Comparison of ENCODE assay signal across 12 mouse cellular contexts in the genomic region with DNA sequence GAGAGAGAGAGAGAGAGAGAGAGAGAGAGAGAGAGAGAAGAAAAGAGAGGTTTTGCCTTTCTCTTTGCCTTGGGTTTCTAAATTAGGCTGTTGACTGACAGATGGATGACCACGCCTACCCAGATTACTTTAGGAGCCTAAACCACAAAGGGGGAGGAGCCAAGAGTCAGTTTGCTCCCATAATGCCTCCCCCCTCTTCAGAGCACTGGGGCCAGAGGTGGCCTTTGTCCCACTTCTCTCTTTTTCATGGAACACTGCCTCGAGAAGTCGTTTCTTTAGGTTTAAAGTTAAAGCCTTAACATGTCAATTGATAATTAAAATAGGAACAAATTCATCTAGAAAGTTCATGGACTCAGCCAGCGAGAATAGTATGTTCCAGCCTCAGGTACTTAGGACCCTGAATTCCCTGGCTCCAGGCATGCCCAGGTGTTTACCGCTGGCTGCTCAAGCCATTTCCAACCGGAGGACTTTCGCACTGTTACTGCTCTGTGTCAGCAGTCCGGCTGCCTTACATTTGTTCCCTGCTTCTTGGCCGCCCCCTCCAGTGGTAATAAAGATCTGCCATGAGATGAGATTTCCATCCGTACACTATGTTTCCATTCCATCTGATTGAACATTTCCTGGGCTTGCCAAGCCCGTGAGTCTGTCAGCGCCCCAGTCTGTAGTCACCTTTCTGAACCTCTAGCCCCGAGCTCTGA. TPM values are rescaled to one million over a fixed set of nuclear protein-coding genes. Genes with fewer than 3 reads are reported as not detected.
DNase-seq lines count a peak whose midpoint lies in the region; ATAC-seq and TF ChIP-seq lines count a peak whose summit lies in the region.
"Had no signal": no experiment of that assay in that cellular context is flagged by ENCODE, and none has a peak within 500 bp of the region (broad histone marks: within the 10 kb centered on the region; RNA-seq: fewer than 3 reads in every experiment).

No protein-coding gene starts in this region.

- H3K9me3 ChIP-seq in lung, embryonic 14.5 days (ENCODE audit: low read depth, low read length) = no peaks in the 10 kb centered on the region
- H3K9me3 ChIP-seq in MEL (replicated peaks; ENCODE audit: insufficient read depth, low read length) = no peaks in the 10 kb centered on the region
- no peaks in the 10 kb centered on the region for H3K9me3 ChIP-seq in midbrain, postnatal 0 days (ENCODE audit: low read length)
- H3K9me3 ChIP-seq in heart, embryonic 10.5 days = no peaks in the 10 kb centered on the region
- no peaks in the 10 kb centered on the region for H3K9me3 ChIP-seq in heart, embryonic 12.5 days (replicated peaks)
- H3K9me3 ChIP-seq: embryonic facial prominence, embryonic 12.5 days; liver, embryonic 13.5 days; midbrain, embryonic 15.5 days had no signal

- peak; percentile 21 for DNase-seq in lung, embryonic 14.5 days
- DNase-seq in lung, postnatal 25 days (ENCODE audit: low spot score) = no peak
- peak; percentile 14 for DNase-seq in MEL (ENCODE audit: low read depth, low spot score)
- no peak for DNase-seq in midbrain, postnatal 0 days (ENCODE audit: low spot score)
- no peak for DNase-seq in heart, embryonic 10.5 days (ENCODE audit: low spot score)
- DNase-seq: heart, postnatal 36 days; liver, embryonic 13.5 days had no signal

- H3K79me2 ChIP-seq in MEL (ENCODE audit: control insufficient read depth, insufficient read depth, low read length, poor library complexity) = no peaks in the 10 kb centered on the region

- TF ChIP-seq EP300 in MEL (IDR thresholded peaks at IDR 0.05; ENCODE audit: low read depth in 1 of 2, low read length in 2 of 2) = no peak

- TF ChIP-seq POLR2A in MEL (IDR thresholded peaks at IDR 0.05; ENCODE audit: control insufficient read depth in 1 of 2, insufficient read depth in 1 of 2, low read depth in 1 of 2, low read length in 2 of 2, poor library complexity in 1 of 2) = no peak

- H3K9ac ChIP-seq in lung, embryonic 14.5 days = no peak overlapping the region
- H3K9ac ChIP-seq in MEL (ENCODE audit: control insufficient read depth, low read depth, low read length, poor library complexity, severe bottlenecking) = no peak overlapping the region
- no peak overlapping the region for H3K9ac ChIP-seq in midbrain, postnatal 0 days (replicated peaks; ENCODE audit: low read length, poor library complexity, severe bottlenecking)
- H3K9ac ChIP-seq in heart, embryonic 12.5 days = no peak overlapping the region
- H3K9ac ChIP-seq: embryonic facial prominence, embryonic 12.5 days; liver, embryonic 13.5 days; midbrain, embryonic 15.5 days had no signal

- no peak for TF ChIP-seq CTCF in lung, embryonic 14.5 days (IDR thresholded peaks at IDR 0.05; ENCODE audit: low read depth)
- TF ChIP-seq CTCF in MEL (IDR thresholded peaks at IDR 0.05 in 2 of 3, conservative IDR thresholded peaks at IDR 0.05 in 1 of 3; ENCODE audit: control insufficient read depth in 1 of 3, insufficient read depth in 1 of 3, low read depth in 2 of 3, low read length in 3 of 3, poor library complexity in 1 of 3, severe bottlenecking in 1 of 3) = no peak
- no peak for TF ChIP-seq CTCF in midbrain, postnatal 0 days (IDR thresholded peaks at IDR 0.05)

- H3K4me3 ChIP-seq in lung, embryonic 14.5 days (ENCODE audit: low read depth, low read length) = no peak overlapping the region
- no peak overlapping the region for H3K4me3 ChIP-seq in MEL (ENCODE audit: control insufficient read depth in 1 of 2, insufficient read depth in 1 of 2, low read depth in 2 of 2, low read length in 2 of 2)
- H3K4me3 ChIP-seq in midbrain, postnatal 0 days (ENCODE audit: low read depth, low read length) = no peak overlapping the region
- no peak overlapping the region for H3K4me3 ChIP-seq in heart, embryonic 10.5 days
- H3K4me3 ChIP-seq in heart, embryonic 12.5 days = no peak overlapping the region
- H3K4me3 ChIP-seq: embryonic facial prominence, embryonic 12.5 days; liver, embryonic 13.5 days; midbrain, embryonic 15.5 days had no signal

- TF ChIP-seq RAD21 in MEL (IDR thresholded peaks at IDR 0.05; ENCODE audit: low read depth, low read length) = no peak

- H3K27ac ChIP-seq in lung, embryonic 14.5 days (ENCODE audit: low read depth) = no peak overlapping the region
- no peak overlapping the region for H3K27ac ChIP-seq in MEL (ENCODE audit: control insufficient read depth, low read depth, low read length)
- no peak overlapping the region for H3K27ac ChIP-seq in midbrain, postnatal 0 days (ENCODE audit: low read depth, low read length)
- H3K27ac ChIP-seq in heart, embryonic 10.5 days = no peak overlapping the region
- no peak overlapping the region for H3K27ac ChIP-seq in heart, embryonic 12.5 days (ENCODE audit: poor library complexity, severe bottlenecking)
- H3K27ac ChIP-seq: embryonic facial prominence, embryonic 12.5 days; liver, embryonic 13.5 days; midbrain, embryonic 15.5 days had no signal

- no peaks in the 10 kb centered on the region for H3K27me3 ChIP-seq in lung, embryonic 14.5 days (ENCODE audit: insufficient read depth, low read length)
- no peaks in the 10 kb centered on the region; a peak in 1 of 4 replicates for H3K27me3 ChIP-seq in MEL (ENCODE audit: control insufficient read depth in 1 of 2, insufficient read depth in 2 of 2, low read length in 2 of 2)
- no peaks in the 10 kb centered on the region for H3K27me3 ChIP-seq in midbrain, postnatal 0 days (ENCODE audit: insufficient read depth, low read length)
- no peaks in the 10 kb centered on the region for H3K27me3 ChIP-seq in heart, embryonic 10.5 days (ENCODE audit: insufficient read depth, poor library complexity, severe bottlenecking)
- no peaks in the 10 kb centered on the region for H3K27me3 ChIP-seq in heart, embryonic 12.5 days (replicated peaks)
- H3K27me3 ChIP-seq: embryonic facial prominence, embryonic 12.5 days; liver, embryonic 13.5 days; midbrain, embryonic 15.5 days had no signal

- no peak overlapping the region for H3K4me2 ChIP-seq in lung, embryonic 14.5 days
- no peak overlapping the region for H3K4me2 ChIP-seq in midbrain, postnatal 0 days (ENCODE audit: low read depth, low read length, poor library complexity, severe bottlenecking)
- H3K4me2 ChIP-seq in heart, embryonic 12.5 days = no peak overlapping the region
- H3K4me2 ChIP-seq: embryonic facial prominence, embryonic 12.5 days; liver, embryonic 13.5 days; midbrain, embryonic 15.5 days had no signal

- no peak for ATAC-seq in lung, embryonic 14.5 days (ENCODE audit: insufficient read depth)
- ATAC-seq in granulocyte monocyte progenitor cell, adult 5-6 weeks (replicated peaks; ENCODE audit: poor library complexity, severe bottlenecking) = peak; percentile 78
- peak; percentile 51 for ATAC-seq in megakaryocyte, adult 5-6 weeks (ENCODE audit: poor library complexity, severe bottlenecking)
- ATAC-seq in midbrain, postnatal 0 days (ENCODE audit: low FRiP score) = no peak
- ATAC-seq in heart, embryonic 12.5 days (ENCODE audit: insufficient number of reproducible peaks, low FRiP score) = no peak
- ATAC-seq: midbrain, embryonic 15.5 days had no signal

- no peaks in the 10 kb centered on the region for H3K36me3 ChIP-seq in lung, embryonic 14.5 days (ENCODE audit: insufficient read depth)
- H3K36me3 ChIP-seq in MEL (ENCODE audit: control insufficient read depth in 1 of 2, insufficient read depth in 2 of 2, low read length in 2 of 2) = no peaks in the 10 kb centered on the region
- H3K36me3 ChIP-seq in midbrain, postnatal 0 days (ENCODE audit: insufficient read depth, low read length) = no peaks in the 10 kb centered on the region
- no peaks in the 10 kb centered on the region for H3K36me3 ChIP-seq in heart, embryonic 10.5 days
- no peaks in the 10 kb centered on the region for H3K36me3 ChIP-seq in heart, embryonic 12.5 days
- H3K36me3 ChIP-seq: embryonic facial prominence, embryonic 12.5 days; liver, embryonic 13.5 days; midbrain, embryonic 15.5 days had no signal

- H3K4me1 ChIP-seq in lung, embryonic 14.5 days (ENCODE audit: insufficient read depth) = no peaks in the 10 kb centered on the region
- H3K4me1 ChIP-seq in MEL (ENCODE audit: control insufficient read depth in 1 of 2, insufficient read depth in 2 of 2, low read length in 2 of 2) = no peaks in the 10 kb centered on the region
- H3K4me1 ChIP-seq in midbrain, postnatal 0 days (ENCODE audit: insufficient read depth, low read length) = peaks cover 2% of the 10 kb centered on the region; the same call in 1 of the 2 replicates
- peaks cover 7% of the 10 kb centered on the region for H3K4me1 ChIP-seq in heart, embryonic 10.5 days
- H3K4me1 ChIP-seq in heart, embryonic 12.5 days (replicated peaks) = peaks cover 6% of the 10 kb centered on the region; the same call in 1 of the 2 replicates
- H3K4me1 ChIP-seq: embryonic facial prominence, embryonic 12.5 days; liver, embryonic 13.5 days; midbrain, embryonic 15.5 days had no signal

- whole genome bisulfite sequencing in lung, embryonic 14.5 days = 73% methylated on average over 13 of the region's 13 CpGs
- WGBS in midbrain, postnatal 0 days = 72% methylated on average over 13 of the region's 13 CpGs
- 77% methylated on average over 13 of the region's 13 CpGs for WGBS in heart, embryonic 10.5 days
- 75% methylated on average over 13 of the region's 13 CpGs for WGBS in heart, embryonic 12.5 days

TF ChIP-seq in MEL, 35 proteins besides CTCF, POLR2A, EP300 and RAD21 (continues in another document):
- TF ChIP-seq HCFC1 (IDR thresholded peaks at IDR 0.05; ENCODE audit: low read depth, low read length) (no peak), BHLHE40 (IDR thresholded peaks at IDR 0.05; ENCODE audit: borderline replicate concordance, low read depth, low read length) (no peak), MXI1 (IDR thresholded peaks at IDR 0.05; ENCODE audit: low read depth, low read length) (no peak), E2F4 (IDR thresholded peaks at IDR 0.05; ENCODE audit: borderline replicate concordance, low read depth, low read length) (no peak), USF2 (IDR thresholded peaks at IDR 0.05; ENCODE audit: borderline replicate concordance in 1 of 2, insufficient read depth in 1 of 2, low read depth in 1 of 2, low read length in 2 of 2) (no peak), TCF12 (IDR thresholded peaks at IDR 0.05; ENCODE audit: low read depth, low read length) (no peak)

RNA-seq across cellular contexts. Expression of a gene that starts 43.8 kb away (rescaled TPM):
- polyA plus RNA-seq in lung, embryonic 14.5 days (2014; fragmentation: Nextera tagmentation; extraction: Ambion mirVana) = 150 and 155 TPM in 2 replicates
- 136 and 138 TPM in 2 replicates for total RNA-seq in MEL (2012; rRNA removed)
- 100 to 1,000 TPM in 1 of 2 experiments, not detected in 1; 174 TPM for polyA plus RNA-seq in MEL (2012; ENCODE audit: insufficient read depth in 1 of 2, insufficient read length in 2 of 2, low read depth in 1 of 2, low replicate concordance in 2 of 2, missing spikeins in 1 of 2)
- total RNA-seq in granulocyte monocyte progenitor cell, adult 5-6 weeks (2014; fragmentation: Nextera tagmentation) = 82.1 and 82.6 TPM in 2 replicates
- 118 and 122 TPM in 2 replicates for total RNA-seq in granulocyte monocyte progenitor cell, adult 5-6 weeks (2017)
- 67.9 and 69.6 TPM in 2 replicates for total RNA-seq in megakaryocyte, adult 5-6 weeks (2015)
- 120 and 132 TPM in 2 replicates for total RNA-seq in megakaryocyte, adult 5-6 weeks (2017)
- total RNA-seq in midbrain, postnatal 0 days (2014; rRNA removed) = 211 and 235 TPM in 2 replicates
- polyA plus RNA-seq in midbrain, postnatal 0 days (2015; fragmentation: Nextera tagmentation; extraction: Ambion mirVana) = 54.7 and 56.7 TPM in 2 replicates
- polyA plus RNA-seq in heart, embryonic 10.5 days (2016; fragmentation: Nextera tagmentation; extraction: Ambion mirVana) = 164 and 228 TPM in 2 replicates
- polyA plus RNA-seq in heart, embryonic 12.5 days (2016; fragmentation: Nextera tagmentation; extraction: Ambion mirVana) = 277 and 294 TPM in 2 replicates

Comparison
In these comparisons a context has a peak if more than half of its experiments do, and no peak if none do; other contexts are left out.
1. DNase-seq: peak in lung, embryonic 14.5 days (single experiment) and MEL (single experiment); none in lung, postnatal 25 days (single experiment), midbrain, postnatal 0 days (single experiment) and heart, embryonic 10.5 days (single experiment).
2. ATAC-seq: peak in granulocyte monocyte progenitor cell, adult 5-6 weeks (single experiment) and megakaryocyte, adult 5-6 weeks (single experiment); none in lung, embryonic 14.5 days (single experiment), midbrain, postnatal 0 days (single experiment) and heart, embryonic 12.5 days (single experiment).